Mouse (Mus musculus) erythroblast, embryonic 14.5 days (primary cell): ENCODE data around the gene Magi2.

Source experiments
- GATA1 ChIP-seq: IDR thresholded peaks from 2 replicates; pipeline ENCODE4 v1.6.1; 2012; ENCODE audit warnings: low read length, inconsistent platforms, mixed read lengths
- TAL1 ChIP-seq: IDR thresholded peaks from 3 replicates; pipeline ENCODE4 v1.6.1; 2012; ENCODE audit warnings: low read length, inconsistent platforms, mixed read lengths

DNA sequence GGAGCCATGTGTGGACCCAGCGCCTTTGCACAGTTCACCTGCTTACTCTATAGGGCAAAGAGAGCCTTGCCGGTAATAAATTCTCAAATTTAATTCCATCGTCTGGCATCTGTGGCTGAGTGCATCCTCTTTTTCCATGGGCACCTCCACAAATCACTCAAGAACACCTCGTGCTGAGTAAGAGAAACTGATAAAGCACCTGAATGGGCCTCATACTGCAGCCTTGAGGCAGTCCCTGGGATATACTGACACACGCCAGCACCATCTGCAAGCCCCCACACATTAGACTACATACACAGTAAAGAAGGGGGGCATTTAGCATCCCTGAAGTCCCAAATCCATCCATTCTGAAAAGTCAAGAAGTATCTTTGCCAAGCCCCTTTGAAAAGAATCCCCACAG, 1430.2 kb downstream of the Magi2 start:
- TF ChIP-seq GATA1: no peak
- TF ChIP-seq TAL1: no peak
